Mouse (Mus musculus) fibroblast of lung, adult 2 months (primary cell): Measurements from ENCODE around the gene Zswim9.
"Not testable (repeated sequence)": the region's sequence is repeated elsewhere in the genome, so short reads cannot be mapped to it uniquely, and the experiment has no call there.

Source experiments
- DNase-seq: peaks from one replicate; pipeline ENCODE4 v3.0.0-alpha.2; 2011; ENCODE audit warnings: low read depth

The Zswim9 gene

GRCm38 (mm10) chr7:13278308-13278891, at the start of gene Zswim9:
Gene Zswim9 (minus strand): TSS chr7:13278721.
- peak; percentile 81 for DNase-seq

- no peak for DNase-seq
These were observed 45.8 kb upstream of the Zswim9 start, which contains the start of gene Pla2g4c for GRCm38 (mm10) chr7:13324316-13324715. Gene Pla2g4c (plus strand): TSS chr7:13324655.

- DNase-seq: no peak
These were observed 42.9 kb upstream of the Zswim9 start for GRCm38 (mm10) chr7:13321424-13321823.

- DNase-seq: no peak
These were observed 35.6 kb upstream of the Zswim9 start for GRCm38 (mm10) chr7:13314095-13314597.

GRCm38 (mm10) chr7:13311401-13311800, 32.9 kb upstream of the Zswim9 start:
- DNase-seq: no peak

GRCm38 (mm10) chr7:13310493-13311199, 32.1 kb upstream of the Zswim9 start:
- no peak for DNase-seq

- no peak for DNase-seq
These were observed 30.9 kb upstream of the Zswim9 start for GRCm38 (mm10) chr7:13309407-13309806.

GRCm38 (mm10) chr7:13303372-13303771, 24.9 kb upstream of the Zswim9 start:
- DNase-seq: no peak

- DNase-seq: no peak
These were observed 24.3 kb upstream of the Zswim9 start for GRCm38 (mm10) chr7:13302780-13303179.

GRCm38 (mm10) chr7:13301643-13302042, 23.1 kb upstream of the Zswim9 start:
- no peak for DNase-seq

- DNase-seq: no peak
These were observed 20.3 kb upstream of the Zswim9 start for GRCm38 (mm10) chr7:13298821-13299220.

GRCm38 (mm10) chr7:13297636-13298035, 19.1 kb upstream of the Zswim9 start:
- DNase-seq: no peak

GRCm38 (mm10) chr7:13295256-13295655, 16.7 kb upstream of the Zswim9 start:
- DNase-seq: no peak

GRCm38 (mm10) chr7:13293878-13294855, 15.6 kb upstream of the Zswim9 start:
- DNase-seq: peak; percentile 61

- DNase-seq: no peak
These were observed 12.8 kb upstream of the Zswim9 start for GRCm38 (mm10) chr7:13291370-13291769.

GRCm38 (mm10) chr7:13290041-13290675, 11.6 kb upstream of the Zswim9 start:
- DNase-seq: peak; percentile 42

- DNase-seq: no peak
These were observed 10.1 kb upstream of the Zswim9 start for GRCm38 (mm10) chr7:13288621-13289020.

GRCm38 (mm10) chr7:13278957-13279356, 436 bp upstream of the Zswim9 start:
- not testable (repeated sequence) for DNase-seq

GRCm38 (mm10) chr7:13277833-13278232, 688 bp downstream of the Zswim9 start:
- DNase-seq: no peak

GRCm38 (mm10) chr7:13277081-13277480, 1.4 kb downstream of the Zswim9 start, which contains the start of gene Lig1:
Gene Lig1 (plus strand): TSS chr7:13277283.
- no peak for DNase-seq

GRCm38 (mm10) chr7:13271704-13272103, 6.8 kb downstream of the Zswim9 start:
- no peak for DNase-seq

GRCm38 (mm10) chr7:13269394-13269793, 9.1 kb downstream of the Zswim9 start:
- DNase-seq: no peak
